Mouse (Mus musculus): ENCODE measurements around the gene Tbc1d4.
A peak's percentile ranks its signal among the peaks of the same experiment; 100 is the strongest.
"Not testable (repeated sequence)": the region's sequence is repeated elsewhere in the genome, so short reads cannot be mapped to it uniquely, and the experiment has no call there.

Gene Tbc1d4

DNA sequence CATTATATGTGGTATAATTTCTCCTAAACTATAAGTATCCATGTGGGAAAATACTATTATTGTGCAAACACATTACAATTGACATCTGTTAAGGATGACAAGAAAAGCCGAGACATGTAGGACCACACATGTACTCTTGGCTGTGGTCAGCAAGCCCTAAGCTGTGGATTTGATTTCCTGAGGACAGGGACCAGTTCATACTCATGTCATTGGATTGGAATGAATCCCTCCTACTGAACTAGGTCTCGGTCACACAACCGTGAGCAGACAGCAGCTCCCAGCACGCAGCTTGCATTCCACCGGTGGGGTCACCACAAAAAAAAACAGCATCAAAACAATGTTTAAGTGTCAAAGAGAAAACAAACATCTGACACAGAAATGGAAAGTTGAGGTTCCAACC, 15.0 kb downstream of the Tbc1d4 start:
- DNase-seq, result no peak

- no peak for DNase-seq
These were observed 15.7 kb downstream of the Tbc1d4 start for GRCm38 (mm10) chr14:101593340-101593739.

DNA sequence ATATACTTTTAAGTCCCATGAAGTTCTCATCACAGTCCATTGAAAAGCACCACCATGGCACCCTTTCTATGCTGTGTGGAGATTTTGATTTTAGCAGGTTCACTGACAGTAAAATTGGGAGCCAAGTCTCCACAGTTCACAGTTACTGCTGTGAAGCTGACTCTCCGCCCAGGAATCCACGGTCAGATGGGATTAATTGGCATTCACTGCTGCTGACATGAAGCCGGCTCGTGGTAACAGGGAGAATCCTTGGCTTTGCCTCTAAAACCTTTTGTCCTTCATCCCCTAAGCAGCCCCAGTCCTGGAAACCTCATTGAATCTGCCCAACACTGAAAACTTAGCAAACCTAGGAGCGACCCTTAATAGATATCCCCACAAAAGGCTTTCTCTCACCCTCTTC, 17.9 kb downstream of the Tbc1d4 start:
- DNase-seq, result peak; percentile 36

DNA sequence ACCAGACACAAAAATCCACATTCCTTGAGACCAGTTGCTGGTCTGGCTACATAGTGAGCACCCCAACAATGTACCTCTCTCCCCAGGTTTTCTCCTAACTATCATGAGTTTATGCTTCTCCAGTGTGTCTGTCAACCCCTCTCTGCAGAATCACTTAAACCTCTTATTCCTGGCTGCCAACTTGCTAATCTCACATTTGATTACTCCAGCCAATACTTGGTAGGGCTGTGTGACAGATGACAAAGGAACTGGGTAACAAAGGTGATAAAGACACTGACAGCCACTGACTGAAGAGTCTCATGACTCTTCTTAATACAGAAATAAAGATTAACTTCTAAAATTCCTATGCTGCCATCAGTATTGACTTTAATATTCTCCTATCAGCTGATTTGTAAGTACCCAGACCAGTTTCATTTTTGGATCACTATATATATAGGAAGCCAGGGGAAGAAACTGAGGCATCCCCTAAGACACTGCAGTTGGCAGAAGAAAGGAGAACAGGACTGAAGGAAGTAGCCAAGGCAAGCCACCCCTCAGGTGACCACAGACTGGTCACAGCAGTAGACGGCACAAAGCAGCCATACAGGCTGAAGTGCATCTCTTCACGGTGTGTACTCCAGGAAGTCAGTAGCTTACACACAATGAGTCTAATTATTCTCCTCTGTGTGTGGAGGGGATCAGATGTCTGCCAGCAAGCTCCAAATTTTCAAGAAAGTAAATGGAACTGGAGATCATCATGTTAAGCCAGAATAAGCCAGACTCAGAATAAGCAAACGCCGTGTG, 20.6 kb downstream of the Tbc1d4 start:
- not testable (repeated sequence) for DNase-seq

DNA sequence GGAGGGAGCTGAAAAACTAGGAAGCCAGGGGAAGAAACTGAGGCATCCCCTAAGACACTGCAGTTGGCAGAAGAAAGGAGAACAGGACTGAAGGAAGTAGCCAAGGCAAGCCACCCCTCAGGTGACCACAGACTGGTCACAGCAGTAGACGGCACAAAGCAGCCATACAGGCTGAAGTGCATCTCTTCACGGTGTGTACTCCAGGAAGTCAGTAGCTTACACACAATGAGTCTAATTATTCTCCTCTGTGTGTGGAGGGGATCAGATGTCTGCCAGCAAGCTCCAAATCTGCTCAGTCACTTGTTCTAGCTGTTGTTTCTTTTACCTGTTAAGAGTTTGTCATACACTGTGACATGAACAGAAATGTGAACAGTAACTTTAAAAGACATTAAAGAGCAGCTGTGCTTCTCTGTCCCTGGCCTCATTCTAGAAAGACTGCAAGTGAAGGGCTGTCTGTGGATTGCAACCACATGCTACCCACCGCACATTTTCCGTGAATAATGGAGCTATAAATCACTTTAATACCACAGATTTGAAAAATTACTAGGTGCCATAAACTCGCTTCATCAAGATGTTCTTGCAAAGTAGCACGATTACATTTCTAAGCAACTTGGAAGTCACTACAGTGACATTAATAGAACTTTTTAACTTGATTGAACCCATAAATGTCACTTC, 21.5 kb downstream of the Tbc1d4 start:
- not testable (repeated sequence) for DNase-seq

GRCm38 (mm10) chr14:101586096-101586495, 22.9 kb downstream of the Tbc1d4 start:
- peak; percentile 23 for DNase-seq

GRCm38 (mm10) chr14:101575651-101576050, 33.3 kb downstream of the Tbc1d4 start:
- DNase-seq, result no peak

GRCm38 (mm10) chr14:101574536-101574935, 34.5 kb downstream of the Tbc1d4 start:
- DNase-seq, result no peak

DNA sequence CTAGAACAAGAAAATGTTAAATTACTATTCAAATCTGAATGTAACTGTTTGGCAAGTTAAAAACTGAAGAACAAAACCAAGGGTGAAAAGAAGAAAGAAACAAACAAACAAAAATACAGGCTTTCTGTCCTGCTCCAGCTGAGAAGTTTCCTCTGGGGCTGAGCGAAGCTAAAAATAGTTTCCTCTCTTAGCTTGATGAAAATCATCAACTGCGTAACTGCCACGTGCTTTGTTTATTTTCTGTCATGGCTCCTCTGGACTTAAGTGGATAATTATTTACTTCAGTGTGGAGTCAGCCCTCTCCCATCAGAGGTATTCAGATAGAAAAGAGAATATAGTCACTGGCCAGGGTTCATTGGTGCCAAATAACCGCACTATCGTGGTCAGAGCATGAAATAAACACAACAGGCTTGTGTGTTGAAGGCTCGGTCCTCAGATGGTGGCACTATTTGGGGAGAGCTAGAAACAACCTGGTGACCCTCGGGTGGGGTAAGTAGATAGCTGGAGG, 35.8 kb downstream of the Tbc1d4 start:
- no peak for DNase-seq

DNA sequence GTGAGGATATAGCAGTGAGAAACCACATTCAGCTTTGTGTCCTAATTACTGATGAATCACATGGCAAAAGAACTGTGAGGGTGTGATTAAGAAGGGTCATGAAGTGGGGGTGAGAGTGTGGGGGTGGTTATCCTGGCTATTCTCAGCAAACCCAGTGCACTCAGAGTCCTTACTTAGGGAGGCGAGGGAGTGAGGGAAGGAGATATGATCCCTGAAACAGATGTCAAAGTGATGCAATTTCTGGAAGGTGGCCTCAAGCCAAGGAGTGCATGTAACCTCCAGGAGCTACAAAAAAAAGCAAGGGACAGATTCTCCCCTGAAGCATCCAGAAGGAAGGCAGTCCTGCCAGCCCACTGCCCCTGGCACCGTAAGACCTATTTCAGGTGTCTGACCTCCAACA, 40.2 kb downstream of the Tbc1d4 start:
- no peak for DNase-seq

DNA sequence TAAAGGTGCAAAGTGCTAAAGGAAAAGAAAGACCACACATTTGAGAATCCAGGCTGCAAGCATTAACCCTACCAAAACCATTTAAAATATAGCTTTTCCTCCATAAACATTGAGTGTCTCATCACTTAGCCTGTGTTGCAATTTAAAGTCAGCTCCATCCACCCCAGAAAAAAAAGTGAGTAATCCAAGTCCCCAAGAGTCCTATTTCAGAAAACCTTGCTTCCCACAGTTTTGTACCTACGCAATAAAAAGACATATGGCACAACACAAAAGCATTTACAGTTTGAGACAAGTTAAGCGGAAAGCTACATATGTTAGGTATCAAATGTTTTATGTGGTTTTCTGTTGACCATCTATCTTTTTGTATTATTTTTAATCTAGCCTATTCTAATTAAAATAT, 42.3 kb downstream of the Tbc1d4 start:
- no peak for DNase-seq

- no peak for DNase-seq
These were observed 43.3 kb downstream of the Tbc1d4 start for GRCm38 (mm10) chr14:101565661-101566060.

DNA sequence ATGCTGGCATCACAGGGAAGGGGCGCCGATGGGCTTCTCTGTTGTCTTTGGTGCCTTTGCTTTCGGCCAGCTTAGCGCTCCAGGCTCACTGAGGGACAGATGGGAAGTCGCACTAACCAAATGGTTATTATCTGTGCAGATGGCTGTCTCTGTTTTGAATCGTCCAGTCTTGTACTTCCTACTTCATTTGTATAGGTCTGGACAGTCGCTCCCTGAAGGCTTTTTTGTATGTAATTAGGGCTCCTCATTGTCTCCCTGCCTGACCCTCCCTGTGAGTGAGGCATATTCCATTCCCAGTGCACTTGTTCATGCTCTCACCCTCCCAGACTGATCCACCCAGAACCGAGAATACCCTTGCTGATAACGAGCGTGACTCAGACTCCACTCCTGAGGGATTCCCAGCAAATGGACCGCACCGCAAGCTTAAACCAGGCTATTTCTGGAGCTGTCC, 47.7 kb downstream of the Tbc1d4 start:
- peak; percentile 56 for DNase-seq

DNA sequence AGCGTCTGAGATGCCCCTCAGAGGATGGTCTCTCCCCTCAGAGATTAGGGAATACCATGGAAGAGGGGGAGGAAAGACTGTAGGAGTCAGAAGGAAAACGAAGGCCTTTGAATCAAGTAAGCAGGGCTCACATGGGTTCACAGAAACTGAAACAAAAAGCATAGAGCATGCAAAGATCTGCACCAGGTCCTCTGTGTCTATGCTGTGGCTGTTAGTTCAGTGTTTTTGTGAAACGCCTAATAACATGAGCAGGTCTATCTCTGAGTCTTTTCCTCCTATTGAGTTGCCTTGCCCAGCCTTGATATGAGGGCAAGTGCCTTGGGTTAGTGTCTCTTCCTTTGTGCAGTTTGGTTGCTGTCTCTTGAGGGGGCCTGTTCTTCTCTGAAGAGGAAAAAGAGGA, 49.5 kb downstream of the Tbc1d4 start:
- no peak for DNase-seq

DNA sequence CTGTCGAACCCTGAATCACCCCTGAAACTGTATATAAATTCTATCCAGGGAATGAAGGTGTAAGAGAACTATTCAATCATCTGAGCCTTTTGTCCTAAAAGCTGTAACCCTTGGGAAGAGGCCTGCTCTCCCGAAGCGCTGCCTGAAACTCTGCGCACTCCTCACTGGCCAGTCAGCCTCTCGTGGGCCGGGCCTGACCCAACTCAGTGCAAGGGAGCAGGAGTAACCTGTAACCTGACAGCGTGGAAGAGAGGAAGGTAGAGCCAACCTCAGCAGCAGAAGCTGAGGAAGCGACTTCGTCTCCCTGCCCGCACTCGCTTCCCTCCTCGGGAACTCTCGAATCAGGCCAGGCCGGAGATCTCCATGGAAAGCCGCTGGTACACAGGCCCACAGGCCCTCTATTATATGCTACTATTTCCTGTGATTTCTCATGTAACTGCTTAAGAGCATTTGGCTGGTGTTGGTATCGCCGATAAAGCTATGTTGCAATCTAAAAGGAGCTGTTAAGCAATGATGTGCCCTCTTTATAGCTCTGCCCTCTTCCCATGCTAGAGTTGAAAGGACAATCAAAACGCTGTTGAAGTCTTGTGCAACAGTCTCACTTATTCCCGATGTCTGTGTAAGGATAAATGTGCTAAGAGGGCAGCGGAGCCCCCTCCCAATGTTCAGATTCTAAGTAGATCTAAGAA, 60.0 kb downstream of the Tbc1d4 start:
- no peak for DNase-seq

- no peak for DNase-seq
These were observed 67.1 kb downstream of the Tbc1d4 start for GRCm38 (mm10) chr14:101541863-101542262.

DNA sequence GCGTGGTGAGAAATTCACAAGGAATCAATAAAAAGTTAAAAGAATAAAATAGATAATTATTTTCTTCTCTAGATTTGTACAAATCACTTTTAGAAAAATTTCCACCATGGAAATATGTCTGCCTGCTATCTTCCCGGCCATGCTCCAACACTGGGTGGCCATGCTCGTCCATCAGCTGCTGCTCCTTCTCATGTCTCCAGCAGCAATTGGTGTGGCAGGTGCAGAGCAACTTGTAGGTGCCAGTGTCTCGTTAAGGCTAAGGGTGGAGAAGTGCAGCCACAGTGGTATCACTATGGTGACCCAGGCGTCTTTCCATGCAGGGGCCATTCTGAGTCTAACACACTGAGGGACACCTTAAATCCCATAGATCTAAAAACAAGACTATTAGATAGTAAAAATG, 67.8 kb downstream of the Tbc1d4 start:
- no peak for DNase-seq

DNA sequence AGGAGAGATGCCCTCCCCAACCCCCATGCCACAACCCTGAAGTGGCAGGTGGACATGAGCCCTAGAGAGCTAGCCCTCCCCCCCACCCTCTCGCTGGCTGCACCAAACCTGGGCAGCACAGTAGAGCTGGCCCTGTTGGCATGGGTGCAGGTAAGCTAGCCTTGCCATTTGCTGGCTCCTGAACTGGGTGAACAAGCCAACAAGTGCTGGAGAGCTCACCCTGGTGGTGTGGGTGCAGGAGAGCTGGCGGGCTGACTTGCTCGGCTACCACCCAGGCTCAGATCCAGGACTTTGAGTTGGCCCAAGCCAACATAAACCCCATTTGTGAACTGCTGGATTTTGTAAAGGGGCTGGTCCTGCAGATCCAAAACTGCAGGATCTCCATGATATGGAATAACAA, 68.5 kb downstream of the Tbc1d4 start:
- DNase-seq, result no peak

DNA sequence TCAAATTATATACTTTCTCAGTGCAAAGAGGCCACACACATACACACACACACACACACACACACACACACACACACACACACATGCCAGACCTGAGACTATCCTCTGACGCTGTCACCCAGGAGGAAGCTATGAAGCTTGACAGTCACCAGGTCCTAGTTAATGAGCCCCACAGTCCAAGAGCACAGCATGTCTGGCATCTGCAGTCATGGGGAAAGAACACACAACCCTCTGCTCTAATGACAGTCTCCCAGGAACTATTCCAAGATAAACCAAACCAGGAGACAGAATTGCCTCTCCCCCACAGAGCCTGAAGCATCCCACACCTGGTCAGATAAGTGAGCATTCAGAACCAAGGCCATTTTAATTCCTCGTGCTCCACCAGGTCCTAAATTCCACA, 71.1 kb downstream of the Tbc1d4 start:
- DNase-seq, result peak; percentile 15

DNA sequence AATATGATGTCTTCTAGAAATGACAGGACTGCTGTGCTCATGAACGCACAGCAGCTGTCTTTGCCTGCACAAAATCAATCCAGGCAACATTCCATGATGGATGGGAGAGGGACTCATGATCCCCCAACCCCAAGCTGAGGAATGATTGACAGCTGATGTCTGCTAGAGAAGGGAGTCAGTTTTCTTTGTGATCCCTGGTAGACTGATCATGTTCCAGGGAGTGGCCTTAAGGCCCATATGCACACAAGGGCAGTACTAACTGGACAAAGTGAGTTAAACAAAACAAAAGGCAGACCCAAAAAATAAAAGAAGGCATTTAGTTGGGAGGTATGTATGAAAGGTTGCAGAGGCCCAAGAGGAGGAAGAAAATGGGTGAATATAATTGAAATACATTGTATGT, 71.6 kb downstream of the Tbc1d4 start:
- no peak for DNase-seq

DNA sequence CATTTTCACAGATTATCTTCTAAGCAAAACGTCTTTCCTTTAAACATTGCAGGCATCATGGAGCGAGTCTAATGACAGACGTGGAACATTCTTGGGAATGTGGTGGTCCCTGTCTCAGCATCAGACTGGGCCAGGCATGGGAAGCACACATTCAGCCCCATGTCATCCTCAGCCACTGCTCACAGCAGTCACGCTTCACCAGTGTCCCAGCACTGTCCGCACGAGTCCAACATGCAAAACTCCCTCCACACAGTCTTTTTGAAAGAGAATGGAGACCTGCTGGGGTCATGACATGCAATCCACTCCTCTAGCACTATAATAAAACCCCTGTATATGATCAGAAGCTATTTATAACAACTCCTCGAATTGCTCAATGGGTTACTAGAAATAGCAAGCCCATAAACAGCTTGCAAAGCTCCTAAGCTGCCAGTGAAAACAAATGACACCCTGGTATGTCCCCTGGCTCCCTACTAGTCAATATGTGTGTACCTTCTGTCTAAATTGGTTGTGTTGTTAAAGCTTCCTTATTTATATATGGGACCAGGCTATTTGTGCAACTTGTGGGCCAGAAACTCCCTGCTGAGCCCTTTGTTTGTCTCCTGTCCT, 76.8 kb downstream of the Tbc1d4 start:
- no peak for DNase-seq

DNA sequence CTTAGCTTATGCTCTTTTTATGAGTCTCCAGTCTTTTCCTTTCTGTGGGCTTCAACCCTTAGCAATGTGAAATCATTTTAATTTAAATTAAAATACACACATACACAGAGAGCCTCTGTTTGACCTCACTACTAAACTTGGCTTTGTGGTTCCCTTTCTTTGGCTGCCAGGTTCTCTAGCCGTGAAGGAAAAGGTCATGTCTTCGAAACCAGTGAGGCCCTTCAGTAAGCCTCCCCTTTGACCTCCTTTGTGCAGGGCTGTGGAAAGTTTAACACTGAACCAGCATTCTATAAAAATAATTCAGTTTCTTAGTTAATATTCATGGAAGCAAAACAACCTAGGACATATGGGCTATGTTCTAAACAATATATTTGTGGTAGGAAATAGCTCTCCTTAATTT, 78.5 kb downstream of the Tbc1d4 start:
- no peak for DNase-seq

GRCm38 (mm10) chr14:101529194-101529593, 79.8 kb downstream of the Tbc1d4 start:
- no peak for DNase-seq

Measured in cerebellum, adult 8-10 months (tissue).